In the genomic region with DNA sequence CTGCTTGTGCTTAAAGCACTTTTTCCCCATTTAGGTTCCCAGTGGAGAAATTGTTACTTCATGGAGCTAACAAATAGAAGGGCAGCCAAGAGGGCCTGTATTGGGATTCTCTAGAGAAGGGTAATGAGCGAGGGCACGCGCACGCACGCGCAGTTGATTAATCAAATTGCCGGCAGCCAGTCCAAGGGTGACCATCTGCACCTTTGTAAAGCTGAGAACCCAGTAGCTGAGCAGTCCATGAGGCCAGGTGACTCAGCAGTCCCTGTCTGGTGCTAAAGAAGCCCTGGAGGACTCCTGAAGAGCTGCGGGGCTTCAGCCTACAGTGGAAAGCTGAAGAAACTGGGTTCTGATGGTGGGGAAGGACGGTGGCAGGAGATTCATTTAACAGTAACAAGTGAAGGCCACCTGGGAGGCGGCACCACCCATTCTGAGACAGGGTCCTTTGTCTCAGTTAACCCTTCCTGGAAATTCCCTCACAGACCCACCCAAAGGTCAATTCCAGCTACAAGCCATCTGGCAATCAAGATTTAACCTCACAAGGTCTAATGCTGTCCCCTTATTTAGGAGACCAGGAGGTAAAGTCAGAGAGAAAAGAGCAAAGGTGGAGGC, we compare ENCODE assay signal across 16 mouse cellular contexts.
DNase-seq lines count a peak whose midpoint lies in the region; ATAC-seq lines count a peak whose summit lies in the region.
"Had no signal": no experiment of that assay in that cellular context is flagged by ENCODE, and none has a peak within 500 bp of the region (broad histone marks: within the 10 kb centered on the region; RNA-seq: fewer than 3 reads in every experiment).

No protein-coding gene starts in this region.

- DNase-seq in forebrain, embryonic 11.5 days (ENCODE audit: low spot score) = no peak
- peak; percentile 85 for DNase-seq in brain, adult 2 months (ENCODE audit: low read depth, low spot score)
- peak; percentile 72 to 73 for DNase-seq in cerebellum, postnatal 36 days
- DNase-seq in adrenal gland, adult 18-20 months (ENCODE audit: low spot score in 2 of 2) = no peak
- no peak for DNase-seq in urinary bladder, adult 2 months (ENCODE audit: low spot score)
- DNase-seq: adrenal gland, postnatal 14 days; B cell, adult 2 months; heart, adult 2 months; kidney, adult 18-20 months; thymus, postnatal 4 days had no signal

- H3K4me3 ChIP-seq in forebrain, embryonic 13.5 days = no peak overlapping the region
- H3K4me3 ChIP-seq in forebrain, embryonic 11.5 days (ENCODE audit: low read depth, low read length) = no peak overlapping the region
- H3K4me3 ChIP-seq in midbrain, embryonic 15.5 days = no peak overlapping the region
- no peak overlapping the region for H3K4me3 ChIP-seq in heart, embryonic 11.5 days (ENCODE audit: low read depth, low read length)
- H3K4me3 ChIP-seq: embryonic facial prominence, embryonic 15.5 days; heart, adult 2 months; liver, embryonic 12.5 days had no signal

- H3K36me3 ChIP-seq in forebrain, embryonic 13.5 days (ENCODE audit: poor library complexity, severe bottlenecking) = no peaks in the 10 kb centered on the region
- H3K36me3 ChIP-seq in forebrain, embryonic 11.5 days (ENCODE audit: control insufficient read depth, insufficient read depth, low read length) = no peaks in the 10 kb centered on the region
- H3K36me3 ChIP-seq in midbrain, embryonic 15.5 days (replicated peaks) = no peaks in the 10 kb centered on the region
- H3K36me3 ChIP-seq in heart, embryonic 11.5 days (ENCODE audit: control insufficient read depth, insufficient read depth, low read length) = no peaks in the 10 kb centered on the region
- H3K36me3 ChIP-seq: embryonic facial prominence, embryonic 15.5 days; liver, embryonic 12.5 days had no signal

- ATAC-seq in forebrain, embryonic 13.5 days = no peak
- no peak for ATAC-seq in forebrain, embryonic 11.5 days (replicated peaks; ENCODE audit: low FRiP score)
- no peak for ATAC-seq in midbrain, embryonic 15.5 days (replicated peaks)
- no peak for ATAC-seq in heart, embryonic 11.5 days (replicated peaks; ENCODE audit: insufficient number of reproducible peaks, low FRiP score, low TSS enrichment)
- ATAC-seq: liver, embryonic 12.5 days; lung, postnatal 0 days had no signal

- H3K9ac ChIP-seq in forebrain, embryonic 13.5 days = no peak overlapping the region
- H3K9ac ChIP-seq in forebrain, embryonic 11.5 days (ENCODE audit: low read length) = no peak overlapping the region
- no peak overlapping the region for H3K9ac ChIP-seq in midbrain, embryonic 15.5 days
- H3K9ac ChIP-seq in heart, embryonic 11.5 days (ENCODE audit: low read depth, low read length) = no peak overlapping the region
- H3K9ac ChIP-seq: embryonic facial prominence, embryonic 15.5 days; liver, embryonic 12.5 days had no signal

- H3K27me3 ChIP-seq in forebrain, embryonic 13.5 days = no peaks in the 10 kb centered on the region
- no peaks in the 10 kb centered on the region for H3K27me3 ChIP-seq in forebrain, embryonic 11.5 days (ENCODE audit: control insufficient read depth, insufficient read depth, low read length)
- H3K27me3 ChIP-seq in midbrain, embryonic 15.5 days (replicated peaks) = no peaks in the 10 kb centered on the region
- no peaks in the 10 kb centered on the region for H3K27me3 ChIP-seq in heart, embryonic 11.5 days (ENCODE audit: control insufficient read depth, insufficient read depth, low read length)
- H3K27me3 ChIP-seq: embryonic facial prominence, embryonic 15.5 days; liver, embryonic 12.5 days had no signal

- 70% methylated on average over 10 of the region's 10 CpGs for WGBS in forebrain, embryonic 13.5 days
- 80% methylated on average over 10 of the region's 10 CpGs for WGBS in forebrain, embryonic 11.5 days
- WGBS in midbrain, embryonic 15.5 days = 45% methylated on average over 10 of the region's 10 CpGs
- WGBS in heart, embryonic 11.5 days (ENCODE audit: insufficient replicate concordance) = 81% methylated on average over 10 of the region's 10 CpGs

- H3K9me3 ChIP-seq in forebrain, embryonic 13.5 days (replicated peaks) = no peaks in the 10 kb centered on the region
- no peaks in the 10 kb centered on the region for H3K9me3 ChIP-seq in forebrain, embryonic 11.5 days (ENCODE audit: control insufficient read depth, low read length)
- H3K9me3 ChIP-seq in midbrain, embryonic 15.5 days = no peaks in the 10 kb centered on the region
- no peaks in the 10 kb centered on the region for H3K9me3 ChIP-seq in heart, embryonic 11.5 days (replicated peaks; ENCODE audit: control insufficient read depth, low read length)
- H3K9me3 ChIP-seq: embryonic facial prominence, embryonic 15.5 days; liver, embryonic 12.5 days had no signal

- 0 out of 2 replicates have a peak overlapping the region, but pooled peaks have one; percentile 16 for H3K27ac ChIP-seq in forebrain, embryonic 13.5 days
- H3K27ac ChIP-seq in forebrain, embryonic 11.5 days (ENCODE audit: low read depth, low read length) = no peak overlapping the region
- peak overlapping the region; percentile 64 for H3K27ac ChIP-seq in midbrain, embryonic 15.5 days
- no peak overlapping the region for H3K27ac ChIP-seq in heart, embryonic 11.5 days (ENCODE audit: low read depth, low read length)
- H3K27ac ChIP-seq: embryonic facial prominence, embryonic 15.5 days; heart, adult 2 months; liver, embryonic 12.5 days had no signal

- H3K4me2 ChIP-seq in forebrain, embryonic 13.5 days = no peak overlapping the region
- H3K4me2 ChIP-seq in forebrain, embryonic 11.5 days (ENCODE audit: low read depth, low read length, severe bottlenecking) = no peak overlapping the region
- H3K4me2 ChIP-seq in midbrain, embryonic 15.5 days = no peak overlapping the region
- no peak overlapping the region for H3K4me2 ChIP-seq in heart, embryonic 11.5 days
- H3K4me2 ChIP-seq: embryonic facial prominence, embryonic 15.5 days; liver, embryonic 12.5 days had no signal

- H3K4me1 ChIP-seq in forebrain, embryonic 13.5 days = peaks cover 13% of the 10 kb centered on the region
- H3K4me1 ChIP-seq in forebrain, embryonic 11.5 days (replicated peaks; ENCODE audit: control insufficient read depth, insufficient read depth, low read length) = no peaks in the 10 kb centered on the region
- peaks cover 25% of the 10 kb centered on the region for H3K4me1 ChIP-seq in midbrain, embryonic 15.5 days
- peaks cover 5% of the 10 kb centered on the region; the same call in 1 of the 2 replicates for H3K4me1 ChIP-seq in heart, embryonic 11.5 days (ENCODE audit: control insufficient read depth, insufficient read depth, low read length)
- H3K4me1 ChIP-seq: embryonic facial prominence, embryonic 15.5 days; liver, embryonic 12.5 days had no signal

Comparison
In these comparisons a context has a peak if more than half of its experiments do, and no peak if none do; other contexts are left out.
1. H3K27ac ChIP-seq: peak in forebrain, embryonic 13.5 days (single experiment) and midbrain, embryonic 15.5 days (single experiment); none in forebrain, embryonic 11.5 days (single experiment) and heart, embryonic 11.5 days (single experiment).
2. DNase-seq: peak in brain, adult 2 months (single experiment) and cerebellum, postnatal 36 days (2 of 2); none in forebrain, embryonic 11.5 days (single experiment), adrenal gland, adult 18-20 months (0 of 2) and urinary bladder, adult 2 months (single experiment).